Mouse (Mus musculus): Measurements from ENCODE around the gene Dclre1a. TPM values are rescaled to one million over a fixed set of nuclear protein-coding genes. Genes with fewer than 3 reads are reported as not detected.
"Not testable (repeated sequence)": the region's sequence is repeated elsewhere in the genome, so short reads cannot be mapped to it uniquely, and the experiment has no call there.

The Dclre1a gene
- total and polyA plus RNA-seq, 3 experiments: 8.3 to 14.8 (median 13.1) TPM

- dilution Hi-C loops (cut with MboI; ENCODE audit: extremely low pct_ligation_motif_present, extremely low pct_unique_long_range_greater_than_20kb, low sequenced_read_pairs); H3K9ac ChIP-seq (ENCODE audit: insufficient read depth, low read depth); H3K4me2 ChIP-seq (ENCODE audit: insufficient read depth, low read depth, poor library complexity, severe bottlenecking); H3K36me3 ChIP-seq (replicated peaks in 1 of 2; ENCODE audit: control insufficient read depth in 1 of 2, insufficient read depth in 1 of 2, low read length in 1 of 2); H3K4me3 ChIP-seq (replicated peaks in 1 of 3; ENCODE audit: low read depth in 2 of 3, low read length in 2 of 3, poor library complexity in 1 of 3); H3K27ac ChIP-seq (ENCODE audit: insufficient read depth, low read depth); H3K27me3 ChIP-seq (replicated peaks); in situ Hi-C loops (cut with MboI; ENCODE audit: low pct_ligation_motif_present, low pct_unique_long_range_greater_than_20kb, low sequenced_read_pairs); DNase-seq (ENCODE audit: extremely low read depth); H3K9me3 ChIP-seq (replicated peaks; ENCODE audit: low read length); H3K4me1 ChIP-seq (ENCODE audit: control insufficient read depth in 1 of 2, insufficient read depth in 2 of 2); H3K79me2 ChIP-seq (replicated peaks; ENCODE audit: control insufficient read depth, extremely low read depth, insufficient read depth, poor library complexity, severe bottlenecking): not testable (repeated sequence)
Observed at GRCm38 (mm10) chr19:56513527-56513926, 34.5 kb downstream of the Dclre1a start.

GRCm38 (mm10) chr19:56511207-56511606 is 36.8 kb downstream of the Dclre1a start:
- in situ Hi-C loops (cut with MboI; ENCODE audit: low pct_ligation_motif_present, low pct_unique_long_range_greater_than_20kb, low sequenced_read_pairs); H3K4me1 ChIP-seq (ENCODE audit: control insufficient read depth in 1 of 2, insufficient read depth in 2 of 2): not testable (repeated sequence)

DNA sequence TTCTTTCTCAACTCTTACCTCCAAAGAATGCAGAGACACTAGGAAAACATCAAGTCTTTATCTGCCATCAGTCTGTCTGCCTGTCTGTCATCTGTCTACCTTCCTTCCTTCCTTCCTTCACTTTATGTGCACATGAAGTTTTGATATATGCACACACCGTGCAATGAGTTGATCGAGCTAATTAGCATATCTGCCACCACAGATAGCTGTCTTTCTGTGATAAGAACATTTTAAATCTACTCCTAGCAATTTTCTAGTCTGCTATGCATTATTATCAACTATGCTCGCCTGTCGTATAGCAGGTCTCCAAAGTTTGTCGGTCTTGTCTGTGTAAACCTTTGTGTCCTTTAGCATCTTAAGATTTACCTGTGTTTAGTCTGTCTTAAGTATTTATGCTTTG is 44.5 kb downstream of the Dclre1a start:
- H3K27me3 ChIP-seq (replicated peaks); in situ Hi-C loops (cut with MboI; ENCODE audit: low pct_ligation_motif_present, low pct_unique_long_range_greater_than_20kb, low sequenced_read_pairs); H3K36me3 ChIP-seq (replicated peaks in 1 of 2; ENCODE audit: control insufficient read depth in 1 of 2, insufficient read depth in 1 of 2, low read length in 1 of 2); H3K4me3 ChIP-seq (replicated peaks in 1 of 3; ENCODE audit: low read depth in 2 of 3, low read length in 2 of 3, poor library complexity in 1 of 3); H3K79me2 ChIP-seq (replicated peaks; ENCODE audit: control insufficient read depth, extremely low read depth, insufficient read depth, poor library complexity, severe bottlenecking); dilution Hi-C loops (cut with MboI; ENCODE audit: extremely low pct_ligation_motif_present, extremely low pct_unique_long_range_greater_than_20kb, low sequenced_read_pairs); H3K27ac ChIP-seq (ENCODE audit: insufficient read depth, low read depth); H3K4me1 ChIP-seq (ENCODE audit: control insufficient read depth in 1 of 2, insufficient read depth in 2 of 2); H3K9me3 ChIP-seq (replicated peaks; ENCODE audit: low read length); H3K4me2 ChIP-seq (ENCODE audit: insufficient read depth, low read depth, poor library complexity, severe bottlenecking); DNase-seq (ENCODE audit: extremely low read depth); H3K9ac ChIP-seq (ENCODE audit: insufficient read depth, low read depth): not testable (repeated sequence)

More at GRCm38 (mm10) chr19:56511207-56511606, 36.8 kb downstream of the Dclre1a start:
- H3K9me3 ChIP-seq (replicated peaks; ENCODE audit: low read length); H3K9ac ChIP-seq (ENCODE audit: insufficient read depth, low read depth); H3K79me2 ChIP-seq (replicated peaks; ENCODE audit: control insufficient read depth, extremely low read depth, insufficient read depth, poor library complexity, severe bottlenecking); H3K4me3 ChIP-seq (replicated peaks in 1 of 3; ENCODE audit: low read depth in 2 of 3, low read length in 2 of 3, poor library complexity in 1 of 3); H3K27ac ChIP-seq (ENCODE audit: insufficient read depth, low read depth); H3K36me3 ChIP-seq (replicated peaks in 1 of 2; ENCODE audit: control insufficient read depth in 1 of 2, insufficient read depth in 1 of 2, low read length in 1 of 2); H3K27me3 ChIP-seq (replicated peaks); H3K4me2 ChIP-seq (ENCODE audit: insufficient read depth, low read depth, poor library complexity, severe bottlenecking); DNase-seq (ENCODE audit: extremely low read depth); dilution Hi-C loops (cut with MboI; ENCODE audit: extremely low pct_ligation_motif_present, extremely low pct_unique_long_range_greater_than_20kb, low sequenced_read_pairs): not testable (repeated sequence)

DNA sequence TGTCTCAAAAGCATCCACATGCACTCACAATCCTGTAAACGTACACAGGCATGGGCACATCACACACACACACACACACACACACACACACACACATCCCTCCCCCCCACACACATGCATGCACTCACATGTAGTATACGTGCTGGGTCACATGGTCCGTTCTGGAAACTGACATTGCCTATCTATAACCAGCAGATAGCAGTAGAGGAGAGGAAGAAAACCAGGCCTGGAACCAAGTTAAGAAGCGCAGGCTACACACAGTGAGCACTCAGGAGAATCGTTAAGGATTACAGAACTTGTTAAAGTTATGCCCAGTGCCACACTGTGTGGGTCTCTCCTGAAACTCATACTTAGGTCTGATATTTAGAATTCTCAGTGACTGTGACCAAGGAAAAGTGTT is 45.0 kb downstream of the Dclre1a start:
- H3K27ac ChIP-seq (ENCODE audit: insufficient read depth, low read depth); H3K79me2 ChIP-seq (replicated peaks; ENCODE audit: control insufficient read depth, extremely low read depth, insufficient read depth, poor library complexity, severe bottlenecking); H3K4me2 ChIP-seq (ENCODE audit: insufficient read depth, low read depth, poor library complexity, severe bottlenecking); in situ Hi-C loops (cut with MboI; ENCODE audit: low pct_ligation_motif_present, low pct_unique_long_range_greater_than_20kb, low sequenced_read_pairs); H3K27me3 ChIP-seq (replicated peaks); DNase-seq (ENCODE audit: extremely low read depth); H3K4me3 ChIP-seq (replicated peaks in 1 of 3; ENCODE audit: low read depth in 2 of 3, low read length in 2 of 3, poor library complexity in 1 of 3); H3K9me3 ChIP-seq (replicated peaks; ENCODE audit: low read length); H3K4me1 ChIP-seq (ENCODE audit: control insufficient read depth in 1 of 2, insufficient read depth in 2 of 2); dilution Hi-C loops (cut with MboI; ENCODE audit: extremely low pct_ligation_motif_present, extremely low pct_unique_long_range_greater_than_20kb, low sequenced_read_pairs); H3K36me3 ChIP-seq (replicated peaks in 1 of 2; ENCODE audit: control insufficient read depth in 1 of 2, insufficient read depth in 1 of 2, low read length in 1 of 2); H3K9ac ChIP-seq (ENCODE audit: insufficient read depth, low read depth): not testable (repeated sequence)

- H3K27ac ChIP-seq (ENCODE audit: insufficient read depth, low read depth); H3K4me3 ChIP-seq (replicated peaks in 1 of 3; ENCODE audit: low read depth in 2 of 3, low read length in 2 of 3, poor library complexity in 1 of 3); H3K9ac ChIP-seq (ENCODE audit: insufficient read depth, low read depth); in situ Hi-C loops (cut with MboI; ENCODE audit: low pct_ligation_motif_present, low pct_unique_long_range_greater_than_20kb, low sequenced_read_pairs); DNase-seq (ENCODE audit: extremely low read depth); H3K4me2 ChIP-seq (ENCODE audit: insufficient read depth, low read depth, poor library complexity, severe bottlenecking); H3K9me3 ChIP-seq (replicated peaks; ENCODE audit: low read length); H3K79me2 ChIP-seq (replicated peaks; ENCODE audit: control insufficient read depth, extremely low read depth, insufficient read depth, poor library complexity, severe bottlenecking); H3K4me1 ChIP-seq (ENCODE audit: control insufficient read depth in 1 of 2, insufficient read depth in 2 of 2); H3K27me3 ChIP-seq (replicated peaks); H3K36me3 ChIP-seq (replicated peaks in 1 of 2; ENCODE audit: control insufficient read depth in 1 of 2, insufficient read depth in 1 of 2, low read length in 1 of 2); dilution Hi-C loops (cut with MboI; ENCODE audit: extremely low pct_ligation_motif_present, extremely low pct_unique_long_range_greater_than_20kb, low sequenced_read_pairs): not testable (repeated sequence)
Observed at GRCm38 (mm10) chr19:56494157-56494556, 53.9 kb downstream of the Dclre1a start.

Measured in CH12.LX (cell line).